Mouse (Mus musculus): ENCODE results near the gene Gm4922.

The Gm4922 gene

GRCm38 (mm10) chr10:18786693-18787092 is at the start of gene Gm4922:
Gene Gm4922, minus strand, starts transcription at chr10:18786793.
- DNase-seq (ENCODE audit: low spot score) = no peak

GRCm38 (mm10) chr10:18835684-18836479 is 49.3 kb upstream of the Gm4922 start:
- peak; percentile 21 for DNase-seq (ENCODE audit: low spot score)

GRCm38 (mm10) chr10:18834389-18834788 is 47.8 kb upstream of the Gm4922 start:
- no peak for DNase-seq (ENCODE audit: low spot score)

DNA sequence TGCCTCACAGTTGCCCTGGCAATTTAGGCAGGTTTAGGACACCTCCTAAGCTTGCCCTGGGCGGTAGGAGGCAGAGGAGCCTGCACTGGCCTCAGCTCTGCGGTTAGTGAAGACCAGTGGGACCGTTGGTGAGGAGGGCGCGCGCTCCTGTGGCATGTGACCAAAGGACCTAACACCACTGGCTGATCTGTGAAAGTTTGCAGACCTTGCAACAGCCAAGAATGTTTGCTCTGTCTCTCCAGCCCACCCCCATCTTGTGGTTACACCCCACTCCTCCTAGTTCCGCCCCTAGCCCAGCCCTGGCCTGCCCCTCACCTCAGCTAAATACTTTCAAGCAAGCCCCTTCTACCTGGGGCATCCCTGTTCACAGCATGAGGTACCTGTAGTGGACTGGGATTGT is 45.2 kb upstream of the Gm4922 start:
- DNase-seq (ENCODE audit: low spot score) = no peak

GRCm38 (mm10) chr10:18830359-18830758 is 43.8 kb upstream of the Gm4922 start:
- no peak for DNase-seq (ENCODE audit: low spot score)

GRCm38 (mm10) chr10:18827936-18828335 is 41.3 kb upstream of the Gm4922 start:
- DNase-seq (ENCODE audit: low spot score) = no peak

DNA sequence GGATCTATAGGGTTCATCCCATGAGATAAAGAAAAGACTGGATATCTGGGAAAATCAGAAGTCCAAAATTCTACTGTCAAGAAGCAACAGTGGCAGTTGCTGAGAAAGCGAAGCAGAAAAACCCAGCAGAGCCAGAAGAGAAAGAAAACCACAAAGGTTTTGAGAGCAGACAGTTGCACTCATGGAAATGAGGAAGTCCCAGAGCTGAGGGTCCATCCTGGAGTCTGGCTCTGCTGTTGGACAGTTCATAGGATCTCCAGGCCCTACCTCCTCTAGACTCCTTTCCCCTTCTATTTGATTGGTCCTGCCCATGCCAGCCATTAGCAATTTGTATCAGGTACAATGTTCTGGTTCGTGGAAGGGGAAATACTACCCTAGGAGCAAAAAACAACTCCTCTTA is 39.5 kb upstream of the Gm4922 start:
- no peak for DNase-seq (ENCODE audit: low spot score)

DNA sequence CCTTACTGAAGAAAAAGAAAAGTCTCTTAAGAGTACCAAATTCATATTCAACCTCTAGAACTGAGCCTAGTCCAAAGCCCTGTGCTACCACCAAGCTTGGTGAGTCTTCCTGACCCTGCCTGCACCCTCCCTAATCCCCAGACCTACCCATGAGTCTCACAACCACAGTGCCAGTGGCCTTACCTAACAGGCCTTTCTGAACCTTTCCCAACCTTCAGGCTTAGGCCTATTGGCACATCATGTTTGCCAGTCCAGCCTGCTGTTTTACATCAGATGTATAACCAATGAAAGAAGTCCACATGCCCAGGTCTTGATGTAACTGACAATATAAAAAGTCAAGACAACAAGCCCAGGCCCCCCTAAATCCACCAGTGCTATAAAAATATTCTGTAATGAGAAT is 38.5 kb upstream of the Gm4922 start:
- DNase-seq (ENCODE audit: low spot score) = no peak

GRCm38 (mm10) chr10:18816560-18816959 is 30.0 kb upstream of the Gm4922 start:
- no peak for DNase-seq (ENCODE audit: low spot score)

GRCm38 (mm10) chr10:18811751-18812150 is 25.2 kb upstream of the Gm4922 start:
- no peak for DNase-seq (ENCODE audit: low spot score)

GRCm38 (mm10) chr10:18790063-18790462 is 3.5 kb upstream of the Gm4922 start:
- DNase-seq (ENCODE audit: low spot score) = no peak

DNA sequence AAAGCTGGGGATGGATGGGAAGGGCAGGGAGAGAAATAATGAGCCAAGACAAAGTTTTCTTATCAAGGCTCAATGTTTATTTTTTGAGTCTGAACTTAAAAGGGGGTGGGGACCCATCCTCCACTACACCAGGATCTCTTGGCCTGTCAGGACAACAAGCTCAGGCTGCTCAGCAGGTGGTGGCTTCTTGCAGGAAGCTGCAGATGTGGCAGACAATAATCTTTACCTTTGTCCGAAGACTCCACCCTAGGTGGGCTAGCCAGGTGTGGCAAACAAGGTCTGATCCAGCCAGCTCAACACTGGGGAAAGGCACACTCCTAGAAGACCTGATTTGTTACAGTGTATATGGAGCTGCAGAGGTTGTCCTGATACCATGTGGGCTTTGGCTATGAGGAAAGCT is 2.0 kb upstream of the Gm4922 start:
- DNase-seq (ENCODE audit: low spot score) = no peak

DNA sequence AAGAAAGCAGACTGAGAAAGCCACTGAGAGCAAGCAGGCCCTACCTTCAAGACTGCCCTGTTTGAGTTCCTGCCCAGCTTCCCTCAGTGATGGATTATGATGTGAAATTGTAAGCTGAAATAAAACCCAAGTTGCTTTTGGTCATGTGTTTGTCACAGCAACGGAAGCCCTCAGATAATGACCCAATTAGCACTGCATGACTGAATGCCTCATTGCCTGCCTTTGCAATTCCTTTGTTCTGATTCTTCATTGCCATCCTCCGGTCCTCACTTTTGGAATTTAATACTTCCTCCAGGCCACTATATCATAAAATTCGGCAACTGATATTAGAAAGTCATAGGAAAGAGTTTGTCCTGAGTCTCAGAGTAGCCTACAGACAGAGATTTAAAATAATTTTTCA is 9.0 kb downstream of the Gm4922 start:
- no peak for DNase-seq (ENCODE audit: low spot score)

DNA sequence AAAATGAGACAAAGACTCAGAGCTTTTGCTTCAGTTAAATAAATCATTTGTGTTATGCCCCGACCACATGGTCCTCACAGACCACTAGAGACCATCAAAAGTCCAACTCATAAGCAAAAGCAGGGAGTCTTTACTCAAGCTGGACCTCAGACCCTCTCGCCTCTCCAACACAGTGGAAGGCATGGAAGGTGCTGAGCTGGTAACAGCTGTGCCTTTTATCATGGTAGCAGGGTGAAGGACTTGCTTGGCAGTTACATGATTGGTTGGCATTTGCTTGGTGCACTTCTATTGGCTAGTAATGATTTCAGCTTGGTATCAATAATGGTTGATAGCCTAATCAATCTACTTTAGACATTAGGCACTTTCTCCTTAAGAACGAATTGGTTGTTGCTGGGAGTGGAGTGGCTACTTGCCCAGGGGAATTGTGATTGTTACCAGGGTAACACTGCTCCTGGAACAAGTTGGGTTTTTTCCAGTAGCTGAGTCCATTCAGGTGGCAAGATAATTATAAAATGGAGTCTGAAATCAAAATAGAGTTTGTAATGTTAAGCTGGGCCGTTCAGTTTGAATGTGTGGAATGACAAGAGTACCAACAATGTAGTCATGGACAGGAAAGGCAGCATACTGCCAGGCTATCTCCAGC is 13.9 kb downstream of the Gm4922 start:
- DNase-seq (ENCODE audit: low spot score) = no peak

- DNase-seq (ENCODE audit: low spot score) = no peak
Measured at GRCm38 (mm10) chr10:18769909-18770308, 16.7 kb downstream of the Gm4922 start.

- peak; percentile 26 for DNase-seq (ENCODE audit: low spot score)
Measured at GRCm38 (mm10) chr10:18760241-18760640, 26.4 kb downstream of the Gm4922 start.

DNA sequence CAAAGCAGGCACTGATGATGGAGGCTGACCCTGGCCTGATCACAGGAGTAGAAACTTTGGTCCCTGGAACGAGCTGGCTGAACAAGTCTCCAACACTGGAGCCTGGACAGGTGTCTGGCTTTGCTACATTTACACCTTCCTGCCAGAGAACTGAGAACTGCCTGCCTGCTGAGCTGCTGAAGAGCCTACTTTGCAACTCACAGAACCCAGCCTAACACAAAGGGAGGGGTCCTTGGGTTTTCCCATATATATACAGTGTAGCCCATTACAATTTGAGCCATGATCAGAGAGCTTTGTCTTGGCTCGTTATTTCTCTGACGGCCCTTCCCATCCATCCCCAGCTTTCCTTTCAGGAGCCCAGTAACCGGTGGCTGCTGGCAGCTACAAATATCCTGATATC is 36.5 kb downstream of the Gm4922 start:
- DNase-seq (ENCODE audit: low spot score) = no peak

DNA sequence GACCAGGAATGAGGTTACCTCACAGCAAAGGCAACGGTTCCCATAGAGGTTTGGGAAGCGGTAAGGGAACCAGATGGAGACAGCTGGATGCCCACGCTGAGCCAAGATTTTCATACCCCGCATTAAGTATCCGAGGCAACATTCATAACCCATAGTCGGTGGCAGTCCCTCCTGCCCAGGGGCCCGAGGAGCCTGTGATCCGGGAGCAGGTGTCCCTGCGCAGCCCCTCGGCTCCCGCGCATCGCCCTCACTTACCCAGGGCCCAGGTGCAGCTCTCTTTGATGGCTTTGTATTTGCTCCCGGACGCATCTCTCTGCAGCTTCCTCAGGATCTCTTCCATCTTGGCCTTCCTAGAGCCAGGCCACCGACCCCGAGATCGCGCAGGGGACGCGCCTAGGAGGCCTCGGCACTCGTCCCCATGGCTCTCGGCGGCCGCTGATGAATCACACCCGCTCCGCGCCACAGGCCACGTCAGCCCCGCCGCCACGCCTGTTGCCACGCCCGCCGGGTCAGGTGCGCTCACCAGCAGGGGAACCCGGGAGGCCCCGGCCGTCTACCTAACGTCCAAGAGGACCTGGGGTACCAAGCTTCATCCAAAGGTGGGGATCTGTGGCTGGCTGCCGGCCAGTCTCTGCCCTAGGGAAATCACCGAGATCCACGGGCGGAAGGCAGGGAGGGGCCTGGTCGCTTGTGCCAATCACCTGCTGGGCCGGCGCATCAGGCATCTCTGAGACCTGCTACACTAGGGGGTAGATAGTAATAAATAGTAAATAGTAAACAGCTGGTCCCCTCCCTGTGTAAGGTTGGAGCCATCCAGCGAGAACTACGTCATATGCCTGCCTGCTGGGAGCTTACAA is 43.1 kb downstream of the Gm4922 start, which contains the start of gene Arfgef3:
Gene Arfgef3 (minus strand): TSS at position 664 of the 857 bp plus-strand sequence.
- DNase-seq (ENCODE audit: low spot score) = peak; percentile 29

GRCm38 (mm10) chr10:18742086-18742485 is 44.5 kb downstream of the Gm4922 start:
- no peak for DNase-seq (ENCODE audit: low spot score)

DNA sequence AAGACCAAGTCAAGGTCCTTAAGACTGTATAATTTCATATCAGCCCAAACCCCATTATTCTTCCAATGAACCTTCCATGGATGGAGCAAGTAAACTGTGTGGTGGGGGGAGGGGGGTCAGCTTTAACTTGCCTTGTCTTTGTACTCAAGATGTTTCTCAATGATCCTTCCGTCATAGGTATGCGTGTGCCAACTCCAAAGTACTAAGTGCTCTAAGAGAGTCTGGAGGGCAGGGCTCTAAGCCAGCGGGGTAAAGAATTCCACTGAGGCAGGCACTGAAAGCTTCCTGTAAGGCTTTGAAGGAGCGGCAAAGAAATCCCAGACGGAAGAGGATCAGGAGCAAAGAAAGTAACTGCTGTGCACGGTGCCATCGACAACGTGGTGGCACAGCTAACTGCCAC is 45.6 kb downstream of the Gm4922 start:
- DNase-seq (ENCODE audit: low spot score) = no peak
